Mouse (Mus musculus) midbrain, embryonic 10.5 days (tissue): ENCODE data around the gene Gm13420. TPM values are rescaled to one million over a fixed set of nuclear protein-coding genes. Genes with fewer than 3 reads are reported as not detected.

Experiments
- DNase-seq: peaks from one replicate; pipeline ENCODE4 v3.0.0-alpha.2; 2017; ENCODE audit warnings: low spot score
- H3K27ac ChIP-seq: fragments of 300-500 bp; sonication (generic); replicated peaks from 2 replicates; pipeline ENCODE4 v1.5.1; 2016; ENCODE audit warnings: mild to moderate bottlenecking
- H3K27me3 ChIP-seq: fragments of 300-500 bp; sonication (generic); 2 replicates; pipeline ENCODE4 v1.6.1; 2016; ENCODE audit warnings: low read depth, mild to moderate bottlenecking; ENCODE audit not compliant: poor library complexity, severe bottlenecking
- H3K36me3 ChIP-seq: fragments of 300-500 bp; sonication (generic); 2 replicates; pipeline ENCODE4 v1.6.1; 2016; ENCODE audit warnings: mild to moderate bottlenecking, moderate library complexity
- H3K4me1 ChIP-seq: fragments of 300-500 bp; sonication (generic); 2 replicates; pipeline ENCODE4 v1.6.1; 2016
- H3K4me3 ChIP-seq: fragments of 300-500 bp; sonication (generic); 2 replicates; pipeline ENCODE4 v1.5.1; 2016; ENCODE audit warnings: mild to moderate bottlenecking, moderate library complexity
- H3K9me3 ChIP-seq: fragments of 300-500 bp; sonication (generic); replicated peaks from 2 replicates; pipeline ENCODE4 v1.6.1; 2016; ENCODE audit warnings: mild to moderate bottlenecking
- WGBS: fragments of 180-500 bp; shearing (Covaris S2); methylation state at CpG from one replicate; pipeline ENCODE4 v1.1.7; 2016; 5-methylcytosine and 5-hydroxymethylcytosine counted together
- polyA plus RNA-seq: library from polyadenylated mRNA; unstranded; fragments of >200 nt; fragmentation: Nextera tagmentation; extraction: Ambion mirVana; gene quantifications from 2 replicates; pipeline ENCODE4 v1.2.1, GENCODE M21; 2016

Gm13420 gene
- polyA plus RNA-seq, 1 experiment from 2014 or later, result not detected

- Histone ChIP-seq H3K4me3 (no peak overlapping the region), H3K27me3 (no peaks in the 10 kb centered on the region), H3K27ac (no peak overlapping the region), H3K36me3 (peaks cover 92% of the 10 kb centered on the region), H3K4me1 (no peaks in the 10 kb centered on the region), H3K9me3 (no peaks in the 10 kb centered on the region)
- WGBS, result 94% methylated on average over 4 of the region's 4 CpGs
- DNase-seq, result no peak
These were observed 43.8 kb downstream of the Gm13420 start for GRCm38 (mm10) chr2:29707731-29708130.

DNA sequence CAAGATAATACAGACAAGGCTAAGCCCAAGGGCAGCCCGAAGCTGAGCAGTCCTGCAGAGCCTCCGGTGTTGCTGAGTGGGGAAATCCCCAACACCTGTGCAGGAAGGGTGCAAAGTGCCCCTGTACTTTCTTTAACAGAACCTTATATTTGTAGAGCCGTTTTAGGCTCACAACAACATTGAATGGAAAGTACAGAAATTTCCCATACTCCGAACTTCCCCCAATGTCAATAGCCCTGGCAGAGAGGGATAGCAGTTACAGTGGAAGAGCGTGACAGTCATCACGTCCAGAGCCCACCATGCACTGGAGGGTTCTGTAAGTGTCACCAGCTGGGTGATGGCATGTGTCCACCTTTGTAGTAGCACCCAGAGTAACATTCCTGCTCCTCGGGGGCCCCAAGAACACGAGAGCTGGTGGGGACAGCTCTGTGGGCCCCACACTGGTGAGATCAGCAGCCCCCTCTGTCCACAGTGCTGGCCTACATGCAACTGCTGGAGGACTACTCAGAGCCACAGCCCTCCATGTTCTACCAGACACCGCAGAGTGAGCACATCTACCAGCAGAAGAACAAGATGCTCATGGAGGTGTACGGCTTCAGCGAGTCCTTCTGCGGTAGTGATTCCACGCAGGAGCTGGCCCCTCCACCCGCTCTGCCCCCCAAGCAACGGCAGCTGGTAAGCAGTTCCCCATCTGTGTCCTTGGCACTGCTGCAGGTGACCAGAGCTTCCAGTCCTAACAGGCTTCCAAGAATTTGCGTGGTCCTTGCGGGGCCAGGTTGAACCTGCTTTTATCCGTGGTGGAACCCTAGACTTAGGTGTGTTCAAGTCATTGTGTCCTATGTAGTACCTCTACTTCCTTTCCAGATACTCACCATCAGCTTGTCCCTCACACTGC is 44.5 kb downstream of the Gm13420 start:
- Histone ChIP-seq H3K27ac (no peak overlapping the region), H3K4me1 (no peaks in the 10 kb centered on the region), H3K27me3 (no peaks in the 10 kb centered on the region), H3K4me3 (no peak overlapping the region), H3K9me3 (no peaks in the 10 kb centered on the region), H3K36me3 (peaks cover 92% of the 10 kb centered on the region)
- WGBS, result 96% methylated on average over 18 of the region's 18 CpGs
- DNase-seq, result no peak

- Histone ChIP-seq H3K4me1 (no peaks in the 10 kb centered on the region), H3K36me3 (peaks cover 95% of the 10 kb centered on the region)
These were observed 46.0 kb downstream of the Gm13420 start for GRCm38 (mm10) chr2:29705493-29705892.

GRCm38 (mm10) chr2:29703104-29704081 is 48.1 kb downstream of the Gm13420 start:
- H3K27me3 ChIP-seq, result no peaks in the 10 kb centered on the region
- peaks cover 100% of the 10 kb centered on the region for H3K36me3 ChIP-seq
- WGBS, result 92% methylated on average over 9 of the region's 9 CpGs
- H3K9me3 ChIP-seq, result no peaks in the 10 kb centered on the region
- H3K27ac ChIP-seq, result no peak overlapping the region
- H3K4me1 ChIP-seq, result no peaks in the 10 kb centered on the region
- no peak for DNase-seq
- no peak overlapping the region for H3K4me3 ChIP-seq

More at GRCm38 (mm10) chr2:29705493-29705892, 46.0 kb downstream of the Gm13420 start:
- no peak overlapping the region for H3K27ac ChIP-seq
- H3K27me3 ChIP-seq, result no peaks in the 10 kb centered on the region
- no peak for DNase-seq
- no peak overlapping the region for H3K4me3 ChIP-seq
- no peaks in the 10 kb centered on the region for H3K9me3 ChIP-seq
- WGBS, result 83% methylated on average over 3 of the region's 3 CpGs

GRCm38 (mm10) chr2:29702189-29702588 is 49.3 kb downstream of the Gm13420 start:
- Histone ChIP-seq H3K27ac (no peak overlapping the region), H3K4me3 (no peak overlapping the region), H3K4me1 (no peaks in the 10 kb centered on the region), H3K27me3 (no peaks in the 10 kb centered on the region), H3K9me3 (no peaks in the 10 kb centered on the region), H3K36me3 (peaks cover 98% of the 10 kb centered on the region)
- WGBS, result 96% methylated on average over 8 of the region's 8 CpGs
- DNase-seq, result no peak

- Histone ChIP-seq H3K36me3 (peaks cover 97% of the 10 kb centered on the region), H3K27ac (no peak overlapping the region), H3K27me3 (no peaks in the 10 kb centered on the region), H3K9me3 (no peaks in the 10 kb centered on the region), H3K4me3 (no peak overlapping the region), H3K4me1 (no peaks in the 10 kb centered on the region)
- no peak for DNase-seq
- WGBS, result 87% methylated on average over 6 of the region's 6 CpGs
These were observed 50.1 kb downstream of the Gm13420 start for GRCm38 (mm10) chr2:29701393-29701792.

- H3K36me3 ChIP-seq, result peaks cover 97% of the 10 kb centered on the region
These were observed 50.6 kb downstream of the Gm13420 start for GRCm38 (mm10) chr2:29700898-29701297.

DNA sequence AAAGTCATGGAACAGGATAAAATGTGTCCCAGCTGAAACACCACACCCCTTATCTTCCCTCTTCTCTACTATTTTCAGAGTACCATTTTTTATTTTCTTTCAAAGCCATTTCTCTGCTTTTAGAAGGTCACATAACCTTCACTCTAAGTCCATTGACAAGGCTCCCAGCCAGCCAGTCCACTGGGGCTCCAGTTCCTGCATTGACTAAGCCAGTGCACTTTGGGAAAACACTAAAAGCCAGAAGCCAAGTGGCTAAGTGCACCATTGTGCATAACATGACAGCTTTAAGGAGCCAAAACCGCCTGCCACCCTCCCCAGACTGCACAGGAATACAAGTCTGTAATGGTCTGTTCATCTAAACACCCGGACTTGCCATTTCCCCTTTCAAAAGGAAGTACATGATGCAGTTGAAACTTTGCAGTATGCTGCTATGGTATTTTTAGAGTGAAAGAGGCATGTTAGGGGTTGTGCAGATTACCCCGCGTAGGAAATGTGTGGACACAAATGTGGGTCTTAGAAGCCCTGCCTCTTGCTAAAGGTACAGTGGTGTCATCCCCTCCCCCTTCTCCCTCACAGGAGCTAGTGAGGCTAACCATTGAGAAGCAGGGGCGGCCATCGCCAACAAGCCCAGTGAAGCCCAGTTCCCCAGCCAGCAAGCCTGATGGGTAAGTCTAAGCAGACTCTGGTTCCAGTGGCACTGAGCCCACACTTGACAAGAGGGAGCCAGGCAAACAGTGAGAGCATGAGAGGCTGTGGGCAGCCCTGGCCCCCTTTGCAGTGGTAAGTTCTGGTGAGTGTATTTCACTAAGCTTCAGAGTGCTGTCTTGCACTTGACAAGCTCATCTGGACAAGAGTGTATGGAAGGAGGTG is 52.8 kb downstream of the Gm13420 start:
- H3K4me3 ChIP-seq, result no peak overlapping the region
- 90% methylated on average over 6 of the region's 6 CpGs for WGBS
- no peak overlapping the region for H3K27ac ChIP-seq
- no peaks in the 10 kb centered on the region for H3K4me1 ChIP-seq
- H3K27me3 ChIP-seq, result no peaks in the 10 kb centered on the region
- no peaks in the 10 kb centered on the region for H3K9me3 ChIP-seq
- DNase-seq, result no peak
- peaks cover 94% of the 10 kb centered on the region for H3K36me3 ChIP-seq

More at GRCm38 (mm10) chr2:29700898-29701297, 50.6 kb downstream of the Gm13420 start:
- Histone ChIP-seq H3K9me3 (no peaks in the 10 kb centered on the region), H3K4me3 (no peak overlapping the region), H3K4me1 (no peaks in the 10 kb centered on the region), H3K27me3 (no peaks in the 10 kb centered on the region), H3K27ac (no peak overlapping the region)
- no peak for DNase-seq

- no peak overlapping the region for H3K27ac ChIP-seq
- H3K36me3 ChIP-seq, result peaks cover 94% of the 10 kb centered on the region
- H3K27me3 ChIP-seq, result no peaks in the 10 kb centered on the region
- H3K9me3 ChIP-seq, result no peaks in the 10 kb centered on the region
- no peak overlapping the region for H3K4me3 ChIP-seq
- WGBS, result 84% methylated on average over 7 of the region's 7 CpGs
- no peaks in the 10 kb centered on the region for H3K4me1 ChIP-seq
- DNase-seq, result no peak
These were observed 55.2 kb downstream of the Gm13420 start for GRCm38 (mm10) chr2:29696207-29696800.
